Mouse (Mus musculus) hindbrain, postnatal 0 days (tissue): ENCODE measurements at regions not wholly inside any gene's neighbourhood (a gene's known extent, or its start where the extent isn't known, plus 50 kb on each side); places are given as distances from the start of the nearest gene placed in this dataset.
A peak's percentile ranks its signal among the peaks of the same experiment; 100 is the strongest.

ENCODE experiments used
- ATAC-seq: fragments of 200-750 bp; cut with Nextera tagmentation; 2 replicates; pipeline ENCODE4 v1.8.0; 2017; ENCODE audit warnings: mild to moderate bottlenecking, moderate TSS enrichment, moderate library complexity
- DNase-seq: peaks from one replicate; pipeline ENCODE4 v3.0.0-alpha.2; 2015; ENCODE audit warnings: low spot score
- H3K27ac ChIP-seq: fragments of 300-500 bp; sonication (generic); 2 replicates; pipeline ENCODE4 v1.5.1; 2014; ENCODE audit warnings: mild to moderate bottlenecking
- H3K27me3 ChIP-seq: fragments of 300-500 bp; sonication (generic); 2 replicates; pipeline ENCODE4 v1.6.1; 2014; ENCODE audit warnings: low read length, mixed read lengths; ENCODE audit not compliant: insufficient read depth
- H3K36me3 ChIP-seq: fragments of 300-500 bp; sonication (generic); 2 replicates; pipeline ENCODE4 v1.6.1; 2014; ENCODE audit warnings: low read length, mixed read lengths; ENCODE audit not compliant: insufficient read depth
- H3K4me1 ChIP-seq: fragments of 300-500 bp; sonication (generic); 2 replicates; pipeline ENCODE4 v1.6.1; 2014; ENCODE audit warnings: antibody characterized with exemption, low read length, mixed read lengths; ENCODE audit not compliant: insufficient read depth
- H3K4me2 ChIP-seq: fragments of 300-500 bp; sonication (generic); 2 replicates; pipeline ENCODE4 v1.6.1; 2014; ENCODE audit warnings: low read depth, mild to moderate bottlenecking, low read length, moderate library complexity, mixed read lengths
- H3K4me3 ChIP-seq: fragments of 300-500 bp; sonication (generic); 2 replicates; pipeline ENCODE4 v1.5.1; 2014; ENCODE audit warnings: low read length
- H3K9ac ChIP-seq: fragments of 300-500 bp; sonication (generic); replicated peaks from 2 replicates; pipeline ENCODE4 v1.6.1; 2014; ENCODE audit warnings: mild to moderate bottlenecking, low read length, moderate library complexity, mixed read lengths
- H3K9me3 ChIP-seq: fragments of 300-500 bp; sonication (generic); 2 replicates; pipeline ENCODE4 v1.6.1; 2016; ENCODE audit warnings: low read length, mixed read lengths
- CTCF ChIP-seq: IDR thresholded peaks from 2 replicates; pipeline ENCODE4 v1.5.1; 2016; ENCODE audit warnings: antibody characterized with exemption, control low read depth, low read depth
- WGBS: fragments of 180-500 bp; shearing (Covaris S2); extraction: QIAGEN DNeasy Blood & Tissue Kit; methylation state at CpG from one replicate; pipeline ENCODE4 v1.1.7; 2014; 5-methylcytosine and 5-hydroxymethylcytosine counted together

DNA sequence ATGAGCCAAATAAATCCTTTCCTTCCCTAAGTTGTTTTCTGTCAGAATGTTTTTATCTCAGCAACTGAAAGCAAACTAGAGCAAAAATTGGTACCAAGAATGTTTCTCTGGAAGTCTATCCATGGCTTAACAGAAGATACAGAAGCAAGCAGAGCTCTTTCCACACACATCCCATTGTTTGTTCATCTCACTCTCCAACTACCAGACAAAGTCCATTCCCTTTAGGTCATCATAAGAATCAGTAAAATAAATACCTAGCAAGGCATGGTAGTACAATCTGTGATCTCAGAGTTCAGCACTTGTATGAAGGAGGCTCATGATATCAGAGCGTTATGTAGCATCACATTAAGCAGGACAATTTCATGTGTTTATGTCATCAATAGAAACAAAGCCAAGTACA is 257.3 kb upstream of the Onecut1 start:
- Histone ChIP-seq H3K4me2 (no peak overlapping the region), H3K27ac (no peak overlapping the region), H3K4me3 (no peak overlapping the region), H3K4me1 (no peaks in the 10 kb centered on the region), H3K9ac (no peak overlapping the region), H3K9me3 (no peaks in the 10 kb centered on the region), H3K27me3 (no peaks in the 10 kb centered on the region), H3K36me3 (no peaks in the 10 kb centered on the region)
- DNase-seq (no peak), ATAC-seq (no peak)
- WGBS = 100% methylated on average over 1 of the region's 1 CpGs
- TF ChIP-seq CTCF = no peak

DNA sequence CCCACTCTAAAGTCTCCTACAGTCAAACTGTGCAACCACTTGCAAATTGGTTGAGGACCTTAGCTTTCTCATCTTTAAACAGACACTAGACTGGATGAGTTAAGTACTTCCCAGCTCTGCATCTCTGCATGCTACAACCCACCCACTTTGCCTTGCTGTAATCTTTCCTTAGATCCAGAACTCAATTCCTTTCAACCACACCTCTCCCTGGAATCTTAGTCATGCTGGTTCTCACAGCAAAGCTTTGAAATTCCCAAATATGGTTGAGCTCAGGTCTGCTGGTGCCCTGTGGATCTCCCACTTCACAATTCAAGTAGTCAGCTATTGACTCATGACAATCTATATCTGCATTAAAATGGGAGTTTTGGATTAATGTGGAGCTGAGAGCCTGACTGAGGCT is 239.8 kb upstream of the Onecut1 start:
- H3K4me2 ChIP-seq = no peak overlapping the region
- ATAC-seq (no peak), DNase-seq (no peak)
- H3K4me3 ChIP-seq = no peak overlapping the region
- no peak for TF ChIP-seq CTCF
- H3K9me3 ChIP-seq = no peaks in the 10 kb centered on the region
- no peaks in the 10 kb centered on the region for H3K27me3 ChIP-seq
- no peaks in the 10 kb centered on the region for H3K4me1 ChIP-seq
- no peak overlapping the region for H3K9ac ChIP-seq
- H3K36me3 ChIP-seq = no peaks in the 10 kb centered on the region
- no peak overlapping the region for H3K27ac ChIP-seq

DNA sequence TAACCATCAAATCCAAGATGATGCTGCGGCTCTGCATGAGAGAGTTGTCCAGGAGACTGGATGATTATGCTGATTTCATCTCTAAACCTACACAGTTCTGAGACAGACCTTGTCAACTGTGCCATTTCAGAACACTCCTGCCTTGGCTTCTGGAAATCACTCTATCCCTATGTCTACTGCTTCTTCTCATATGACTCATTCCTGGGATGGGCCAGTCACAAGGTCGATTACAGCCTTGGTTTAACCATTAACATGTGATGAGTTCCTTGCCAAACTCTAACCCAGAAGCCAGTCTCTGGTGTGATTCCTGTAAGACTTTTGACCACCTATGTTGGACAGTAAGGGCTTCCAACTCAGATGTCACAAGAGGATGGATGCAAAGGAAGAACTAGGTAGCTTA is 216.3 kb upstream of the Onecut1 start:
- H3K27me3 ChIP-seq = no peaks in the 10 kb centered on the region
- H3K4me1 ChIP-seq = 0 out of 2 replicates have a peak, but pooled peaks cover 7% of the 10 kb centered on the region
- no peak overlapping the region for H3K4me2 ChIP-seq
- no peak overlapping the region for H3K4me3 ChIP-seq
- ATAC-seq (no peak), DNase-seq (no peak)
- no peaks in the 10 kb centered on the region for H3K36me3 ChIP-seq
- no peak overlapping the region for H3K9ac ChIP-seq
- 80% methylated on average over 2 of the region's 2 CpGs for WGBS
- TF ChIP-seq CTCF = no peak
- H3K9me3 ChIP-seq = no peaks in the 10 kb centered on the region
- no peak overlapping the region for H3K27ac ChIP-seq

DNA sequence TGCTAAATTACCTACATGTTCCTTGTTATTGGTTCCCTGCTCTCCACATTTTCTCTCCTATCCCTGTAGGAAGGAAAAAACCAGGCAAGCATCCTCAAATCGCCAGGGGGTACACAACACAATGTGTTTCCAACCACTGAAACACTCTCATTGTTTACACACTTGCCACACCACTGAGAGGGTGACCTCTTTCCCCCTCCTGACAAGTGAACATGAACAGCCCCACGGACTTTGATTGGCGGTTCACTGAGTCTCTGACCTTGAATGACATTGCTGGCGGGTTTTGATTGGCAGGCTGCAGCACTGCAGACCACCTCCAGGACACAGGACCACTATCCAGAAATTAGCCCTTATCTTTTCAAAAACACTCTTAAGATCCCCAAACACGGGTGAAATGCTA is 211.7 kb upstream of the Onecut1 start:
- no peaks in the 10 kb centered on the region for H3K27me3 ChIP-seq
- no peak overlapping the region for H3K27ac ChIP-seq
- no peaks in the 10 kb centered on the region for H3K9me3 ChIP-seq
- TF ChIP-seq CTCF = no peak
- WGBS = 24% methylated on average over 5 of the region's 5 CpGs
- H3K36me3 ChIP-seq = no peaks in the 10 kb centered on the region
- H3K9ac ChIP-seq = no peak overlapping the region
- DNase-seq (no peak), ATAC-seq (peak; percentile 29; the same call in 1 of the 2 replicates)
- no peak overlapping the region for H3K4me2 ChIP-seq
- H3K4me3 ChIP-seq = no peak overlapping the region
- 0 out of 2 replicates have a peak, but pooled peaks cover 7% of the 10 kb centered on the region for H3K4me1 ChIP-seq

DNA sequence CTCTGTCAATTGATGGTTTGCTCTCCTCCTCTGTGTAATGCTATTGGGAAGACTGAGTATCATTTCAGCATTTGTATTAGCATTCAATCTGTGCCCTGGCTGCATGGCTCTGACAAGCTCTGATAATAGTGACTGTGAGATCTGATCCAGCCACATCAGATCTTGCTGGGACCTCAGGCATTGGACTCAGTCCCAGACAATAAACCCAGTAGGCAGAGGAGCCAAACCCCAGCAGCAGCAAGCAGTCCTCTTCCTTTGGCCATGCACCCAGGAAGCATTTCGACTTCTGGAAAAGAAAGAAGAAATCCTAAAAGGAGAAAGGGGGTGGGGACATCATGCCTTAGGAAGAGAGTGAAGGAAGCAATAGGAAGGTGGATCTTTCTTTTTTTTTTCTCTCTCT is 205.8 kb upstream of the Onecut1 start:
- ATAC-seq = no peak
- Histone ChIP-seq H3K9ac (no peak overlapping the region), H3K27me3 (no peaks in the 10 kb centered on the region), H3K4me2 (no peak overlapping the region), H3K36me3 (no peaks in the 10 kb centered on the region), H3K27ac (no peak overlapping the region), H3K9me3 (no peaks in the 10 kb centered on the region), H3K4me3 (no peak overlapping the region), H3K4me1 (no peaks in the 10 kb centered on the region)
- 22% methylated on average over 1 of the region's 1 CpGs for WGBS
- peak; percentile 2 for DNase-seq
- TF ChIP-seq CTCF = no peak

DNA sequence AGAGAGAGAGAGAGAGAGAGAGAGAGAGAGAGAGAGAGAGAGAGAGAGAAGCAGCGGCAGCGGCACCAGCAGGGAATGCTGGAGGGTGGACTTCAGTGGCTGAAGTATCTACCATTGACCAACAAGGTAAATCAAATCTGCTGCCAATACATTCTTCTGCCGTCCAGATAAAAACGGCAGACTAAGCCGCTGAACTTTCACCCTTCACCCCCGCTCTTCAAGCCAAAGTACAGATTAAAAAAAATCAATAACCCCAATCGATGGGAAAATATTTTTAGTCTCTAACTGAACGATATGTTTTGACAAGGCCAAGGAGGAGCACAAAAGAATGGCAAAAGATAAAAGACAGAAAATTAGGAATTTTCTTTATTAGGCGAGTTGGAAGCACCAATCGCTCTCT is 205.3 kb upstream of the Onecut1 start:
- H3K4me2 ChIP-seq = no peak overlapping the region
- no peaks in the 10 kb centered on the region for H3K36me3 ChIP-seq
- no peak overlapping the region for H3K27ac ChIP-seq
- H3K27me3 ChIP-seq = no peaks in the 10 kb centered on the region
- no peak for TF ChIP-seq CTCF
- WGBS = 81% methylated on average over 10 of the region's 10 CpGs
- ATAC-seq (no peak), DNase-seq (no peak)
- no peak overlapping the region for H3K9ac ChIP-seq
- H3K9me3 ChIP-seq = no peaks in the 10 kb centered on the region
- H3K4me1 ChIP-seq = no peaks in the 10 kb centered on the region
- no peak overlapping the region for H3K4me3 ChIP-seq

DNA sequence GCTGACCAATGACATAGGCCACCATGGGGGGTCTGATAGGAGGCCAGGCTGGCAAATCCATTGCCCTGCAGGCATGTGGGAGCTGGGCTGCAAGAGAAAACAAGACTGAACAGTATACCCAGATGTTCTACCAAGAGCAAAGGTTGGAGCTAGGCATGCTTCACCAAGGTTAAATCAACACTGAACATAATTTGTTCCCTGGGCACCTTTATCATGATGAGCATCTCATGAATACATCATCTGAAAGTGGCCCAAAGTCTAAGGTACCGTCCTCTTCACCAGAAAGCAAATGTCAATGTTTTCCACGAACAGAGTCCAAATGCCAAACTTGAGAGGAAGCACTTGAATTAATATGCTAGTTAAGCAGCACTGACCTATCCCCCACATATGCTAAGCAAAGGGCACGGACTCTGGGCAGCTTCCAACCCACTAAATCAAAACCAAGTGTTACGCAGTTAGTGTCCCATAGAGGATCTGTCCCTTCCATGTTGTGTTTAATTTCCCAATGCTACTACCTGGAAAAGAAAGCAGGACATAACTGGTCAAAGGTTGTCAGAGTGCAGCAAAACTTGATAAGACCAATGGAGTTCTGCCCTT is 190.3 kb upstream of the Onecut1 start:
- H3K4me2 ChIP-seq = no peak overlapping the region
- H3K27me3 ChIP-seq = no peaks in the 10 kb centered on the region
- no peak overlapping the region for H3K4me3 ChIP-seq
- H3K27ac ChIP-seq = no peak overlapping the region
- H3K9me3 ChIP-seq = no peaks in the 10 kb centered on the region
- no peaks in the 10 kb centered on the region for H3K36me3 ChIP-seq
- ATAC-seq (no peak), DNase-seq (no peak)
- no peak overlapping the region for H3K9ac ChIP-seq
- H3K4me1 ChIP-seq = no peaks in the 10 kb centered on the region
- 90% methylated on average over 4 of the region's 4 CpGs for WGBS
- TF ChIP-seq CTCF = no peak
